Mouse (Mus musculus) R1 (cell line): Measurements from ENCODE around the gene Chd5.

Experiments used
- DNase-seq: peaks from one replicate; pipeline ENCODE4 v3.0.0-alpha.2; 2018; ENCODE audit warnings: low read depth, low spot score

The Chd5 gene

GRCm38 (mm10) chr4:152434836-152435235 lies 96.4 kb downstream of the Chd5 start:
- DNase-seq = peak; percentile 90

DNA sequence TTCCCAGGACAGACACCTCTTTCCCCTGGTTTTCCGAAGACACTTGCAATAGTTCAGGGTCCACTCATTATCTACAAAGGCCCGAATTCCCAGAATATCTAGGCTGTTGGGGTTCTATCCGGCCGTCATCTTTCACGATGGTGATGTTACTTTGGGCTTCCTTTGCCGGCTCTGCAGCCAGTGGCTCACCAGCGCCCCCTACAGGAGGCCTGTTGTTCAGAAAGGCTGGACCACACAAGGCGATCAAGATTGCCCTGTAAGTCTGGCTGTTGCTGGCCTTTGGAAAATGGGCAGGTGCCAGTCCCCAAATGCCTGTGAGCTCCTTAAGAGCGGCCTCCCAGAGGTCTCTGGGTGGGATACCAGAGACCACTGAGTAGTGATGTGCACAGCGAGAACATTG lies 96.8 kb downstream of the Chd5 start:
- peak; percentile 63 for DNase-seq
